Mouse (Mus musculus) CH12.LX (cell line): ENCODE measurements around the gene Rnaset2b. TPM values are rescaled to one million over a fixed set of nuclear protein-coding genes. Genes with fewer than 3 reads are reported as not detected.
"Not testable (repeated sequence)": the region's sequence is repeated elsewhere in the genome, so short reads cannot be mapped to it uniquely, and the experiment has no call there.

Source experiments
- DNase-seq: peaks from one replicate; pipeline ENCODE4 v3.0.0-alpha.2; 2013; ENCODE audit errors: extremely low read depth
- H3K27ac ChIP-seq: 2 replicates; pipeline ENCODE4 v1.5.1; 2012; ENCODE audit warnings: low read depth, mild to moderate bottlenecking, control low read depth, moderate library complexity; ENCODE audit not compliant: insufficient read depth
- H3K27me3 ChIP-seq: replicated peaks from 2 replicates; pipeline ENCODE3; 2012; ENCODE audit warnings: inconsistent platforms
- H3K36me3 ChIP-seq, 2 experiments: replicated peaks in 1 of 2; 2 replicates each; pipeline versions ENCODE3 to v1.6.1; 2012; ENCODE audit warnings: inconsistent platforms in 1 of 2, low read length in 1 of 2, mild to moderate bottlenecking in 1 of 2, mixed read lengths in 1 of 2, moderate library complexity in 1 of 2; ENCODE audit not compliant: control insufficient read depth in 1 of 2, insufficient read depth in 1 of 2
- H3K4me1 ChIP-seq, 2 experiments: 2 replicates each; pipeline ENCODE4 v1.6.1; 2012; ENCODE audit warnings: inconsistent platforms in 1 of 2, moderate library complexity in 1 of 2; ENCODE audit not compliant: insufficient read depth in 2 of 2, control insufficient read depth in 1 of 2
- H3K4me2 ChIP-seq: 2 replicates; pipeline ENCODE4 v1.6.1; 2012; ENCODE audit warnings: low read depth, mild to moderate bottlenecking, control low read depth; ENCODE audit not compliant: poor library complexity, insufficient read depth, severe bottlenecking
- H3K4me3 ChIP-seq, 3 experiments: fragments of 150-350 bp in 1 of 3; sonication (generic) in 1 of 3; replicated peaks in 1 of 3; 2 replicates each; pipeline versions ENCODE3 to v1.5.1; 2011 to 2012; ENCODE audit warnings: low read depth in 2 of 3, low read length in 2 of 3, mild to moderate bottlenecking in 2 of 3, moderate library complexity in 2 of 3, control low read depth in 1 of 3, improper control_type of control experiment in 1 of 3, inconsistent platforms in 1 of 3, mixed read lengths in 1 of 3; ENCODE audit not compliant: poor library complexity in 1 of 3
- H3K79me2 ChIP-seq: replicated peaks from 2 replicates; pipeline ENCODE4 v1.6.1; 2012; ENCODE audit warnings: mild to moderate bottlenecking, moderate library complexity; ENCODE audit not compliant: control insufficient read depth, poor library complexity, insufficient read depth, severe bottlenecking; ENCODE audit errors: extremely low read depth
- H3K9ac ChIP-seq: 2 replicates; pipeline ENCODE4 v1.6.1; 2012; ENCODE audit warnings: low read depth, mild to moderate bottlenecking, control low read depth, moderate library complexity; ENCODE audit not compliant: insufficient read depth
- H3K9me3 ChIP-seq: replicated peaks from 2 replicates; pipeline ENCODE3; 2012; ENCODE audit warnings: low read length, inconsistent platforms, mixed read lengths
- MXI1 ChIP-seq: IDR thresholded peaks from 2 replicates; pipeline ENCODE4 v1.6.1; 2011; ENCODE audit warnings: mild to moderate bottlenecking, low read depth, low read length, improper control_type of control experiment
- NELFE ChIP-seq: IDR thresholded peaks from 2 replicates; pipeline ENCODE4 v1.6.1; 2011; ENCODE audit warnings: low read depth, low read length, improper control_type of control experiment
- POLR2A ChIP-seq: IDR thresholded peaks from 2 replicates; pipeline ENCODE4 v1.6.1; 2011; ENCODE audit warnings: low read depth, mild to moderate bottlenecking, improper control_type of control experiment, low read length
- TCF12 ChIP-seq: IDR thresholded peaks from 2 replicates; pipeline ENCODE4 v1.6.1; 2014; ENCODE audit warnings: low read depth, mild to moderate bottlenecking, inconsistent platforms, low read length, improper control_type of control experiment
- dilution Hi-C: fragments of 300-500 bp; cut with MboI; formaldehyde crosslinking; loops from 2 replicates; pipeline ENCODE4 v1.14.3; 2020; ENCODE audit warnings: low sequenced_read_pairs; ENCODE audit not compliant: extremely low pct_unique_long_range_greater_than_20kb, extremely low pct_ligation_motif_present
- in situ Hi-C: fragments of 300-500 bp; cut with MboI; formaldehyde crosslinking; loops from 3 replicates; pipeline ENCODE4 v1.14.3; 2019; ENCODE audit warnings: low sequenced_read_pairs, low pct_ligation_motif_present, low pct_unique_long_range_greater_than_20kb, mixed read lengths
- polyA plus RNA-seq: library from polyadenylated mRNA; unstranded; fragments of >175 nt; gene quantifications from 2 replicates; pipeline ENCODE4 v1.2.1, GENCODE M21; 2012; ENCODE audit warnings: low read depth; ENCODE audit not compliant: insufficient read length
- total RNA-seq, 2 experiments: library from RNA; depleted of rRNA; stranded (reverse); fragments of 300-350 nt in 1 of 2; fragments of >200 nt in 1 of 2; gene quantifications; 2 replicates each; pipeline ENCODE4 v1.2.3; 2012 to 2014

Gene Rnaset2b
- total and polyA plus RNA-seq, 3 experiments, result 124 to 234 (median 178) TPM

DNA sequence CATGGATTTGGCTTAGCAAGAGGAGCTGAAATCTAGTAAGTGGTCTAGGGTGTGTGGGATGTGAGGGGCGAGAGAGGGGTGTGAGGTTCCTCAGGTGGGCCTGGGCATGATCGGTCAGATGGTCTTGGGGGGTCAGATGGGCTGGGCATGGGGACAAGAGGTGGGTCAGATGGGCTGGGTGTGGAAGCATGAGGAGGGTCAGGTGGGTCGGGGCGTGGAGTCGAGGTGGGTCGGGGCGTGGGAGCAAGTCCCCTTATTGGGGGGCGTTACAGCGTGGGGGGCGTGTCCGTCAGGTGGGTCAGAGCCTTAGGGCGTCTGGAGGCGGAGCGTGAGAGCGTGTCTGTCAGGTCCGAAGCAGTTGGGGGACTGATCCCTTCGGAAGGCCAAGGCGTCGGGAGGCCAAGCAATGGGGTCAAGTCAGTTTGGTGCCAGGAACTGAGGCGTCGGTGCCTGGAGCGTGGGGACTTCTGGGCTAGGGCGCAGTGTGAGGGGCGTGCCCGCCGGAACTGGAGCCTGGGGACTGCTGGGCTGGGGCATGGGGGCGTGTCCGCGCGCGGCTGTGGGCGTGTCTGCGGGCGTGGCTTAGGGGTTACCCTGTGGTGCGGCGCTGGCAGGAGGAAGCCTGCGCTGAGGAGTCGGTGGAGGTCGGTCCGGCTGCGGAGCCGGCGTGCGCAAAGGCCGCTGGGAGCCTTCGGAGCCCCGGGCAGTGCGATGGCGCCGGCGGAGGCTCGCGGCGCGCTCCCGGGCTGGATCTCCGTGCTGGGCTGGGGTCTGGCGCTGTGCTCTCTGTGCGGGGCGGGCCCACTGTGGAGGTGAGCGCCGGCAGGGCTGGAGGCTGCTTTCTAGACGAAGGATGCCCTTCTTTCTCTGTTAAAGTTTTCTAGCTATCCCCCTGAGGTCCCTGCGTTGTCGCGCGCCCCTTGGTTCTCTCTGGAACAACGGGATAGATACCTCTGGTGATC, 8.1 kb downstream of the Rnaset2b start, which contains the start of gene Gm49721:
TSS of gene Gm49721 (plus strand) at position 618 of the 962 bp plus-strand sequence.
- Histone ChIP-seq H3K27ac (peak within 1 kb of the TSS; percentile 31; the same call in 1 of the 2 replicates), H3K4me3 (peak within 1 kb of the TSS; percentile 32 to 95 (median 63)), H3K9ac (peak within 1 kb of the TSS; percentile 99), H3K4me2 (peak within 1 kb of the TSS; percentile 89)
- TF ChIP-seq NELFE (0 out of 2 replicates have a peak, but pooled peaks have one; percentile 22), TCF12 (peak; percentile 21; the same call in 1 of the 2 replicates), POLR2A (peak; percentile 56; the same call in 1 of the 2 replicates), MXI1 (0 out of 2 replicates have a peak, but pooled peaks have one; percentile 38)
- H3K79me2 ChIP-seq, H3K4me1 ChIP-seq, H3K27me3 ChIP-seq, DNase-seq, dilution Hi-C loops, H3K36me3 ChIP-seq, in situ Hi-C loops, H3K9me3 ChIP-seq: not testable (repeated sequence)

DNA sequence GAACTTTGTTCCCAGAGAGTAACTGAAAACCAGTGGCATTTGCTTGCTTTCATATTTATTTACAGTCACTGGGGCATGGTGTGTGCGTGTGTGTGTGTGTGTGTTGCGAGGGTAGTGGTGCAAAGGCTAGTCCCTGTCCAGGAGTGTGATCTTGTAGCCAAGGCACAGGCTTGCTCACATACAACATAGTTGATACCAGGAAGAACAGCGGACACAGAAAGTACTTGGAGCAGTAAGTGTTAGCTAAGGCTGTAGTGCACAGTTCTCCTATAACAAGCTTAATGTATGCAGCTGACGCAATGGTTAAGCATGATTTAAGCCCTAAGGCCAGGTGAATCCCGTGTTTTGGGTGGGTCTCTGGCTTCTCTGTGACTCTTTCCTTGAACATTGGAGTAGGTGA, 8.9 kb downstream of the Rnaset2b start:
- peak overlapping the region; percentile 89 for H3K4me2 ChIP-seq
- in situ Hi-C loops, H3K27me3 ChIP-seq, DNase-seq, H3K36me3 ChIP-seq, dilution Hi-C loops, H3K4me1 ChIP-seq, H3K79me2 ChIP-seq, H3K9me3 ChIP-seq: not testable (repeated sequence)
- H3K27ac ChIP-seq, result peak overlapping the region; percentile 31; the same call in 1 of the 2 replicates
- H3K9ac ChIP-seq, result peak overlapping the region; percentile 99
- H3K4me3 ChIP-seq, result peak overlapping the region; percentile 32 to 95 (median 63)

DNA sequence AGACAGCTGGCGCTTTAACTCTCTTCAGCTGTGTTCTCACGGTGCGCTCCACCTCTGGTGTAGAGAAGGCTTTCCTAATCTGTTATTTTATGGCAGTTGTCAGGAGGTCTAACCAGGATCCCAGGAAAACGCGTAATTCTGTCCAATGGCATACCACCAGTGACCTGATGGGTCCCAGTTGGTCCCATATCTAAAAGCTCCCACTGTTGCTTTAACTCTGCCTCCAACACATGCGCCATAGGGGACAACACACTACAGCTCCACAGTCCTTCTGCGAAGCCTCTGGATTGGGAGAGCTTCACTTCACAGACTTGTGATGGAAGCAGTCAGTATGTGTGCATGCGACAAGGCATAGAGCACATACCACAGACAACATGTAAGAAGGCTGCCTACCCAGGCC, 9.7 kb downstream of the Rnaset2b start:
- H3K9ac ChIP-seq, H3K4me3 ChIP-seq, H3K36me3 ChIP-seq, H3K79me2 ChIP-seq, H3K9me3 ChIP-seq, H3K27me3 ChIP-seq, dilution Hi-C loops, DNase-seq, H3K27ac ChIP-seq, H3K4me1 ChIP-seq, in situ Hi-C loops: not testable (repeated sequence)
- H3K4me2 ChIP-seq, result peak overlapping the region; percentile 38; the same call in 1 of the 2 replicates

DNA sequence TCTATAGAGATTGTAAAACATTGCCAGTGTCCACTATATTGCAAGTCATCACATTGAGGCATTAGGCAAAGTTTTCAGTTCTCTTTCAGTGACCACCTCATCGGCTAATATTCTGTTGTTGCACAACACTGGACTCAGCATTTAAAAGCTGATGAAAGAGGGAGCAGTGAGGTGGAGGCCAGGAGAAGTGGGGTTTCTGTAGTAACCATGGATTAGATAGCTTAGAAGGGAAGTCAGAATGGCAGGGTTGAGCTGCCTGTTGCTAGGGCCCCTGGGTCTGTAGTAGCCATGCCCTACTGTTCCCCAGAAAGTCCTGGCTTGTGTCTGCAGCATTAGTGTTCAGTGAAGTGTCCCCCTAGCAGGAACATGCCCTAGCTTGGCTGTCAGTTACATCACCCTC, 15.7 kb downstream of the Rnaset2b start:
- H3K27me3 ChIP-seq, H3K9me3 ChIP-seq, H3K4me3 ChIP-seq, in situ Hi-C loops, H3K36me3 ChIP-seq, H3K79me2 ChIP-seq, DNase-seq, dilution Hi-C loops, H3K4me1 ChIP-seq, H3K9ac ChIP-seq, H3K4me2 ChIP-seq: not testable (repeated sequence)
- H3K27ac ChIP-seq, result peak overlapping the region; percentile 66; the same call in 1 of the 2 replicates

DNA sequence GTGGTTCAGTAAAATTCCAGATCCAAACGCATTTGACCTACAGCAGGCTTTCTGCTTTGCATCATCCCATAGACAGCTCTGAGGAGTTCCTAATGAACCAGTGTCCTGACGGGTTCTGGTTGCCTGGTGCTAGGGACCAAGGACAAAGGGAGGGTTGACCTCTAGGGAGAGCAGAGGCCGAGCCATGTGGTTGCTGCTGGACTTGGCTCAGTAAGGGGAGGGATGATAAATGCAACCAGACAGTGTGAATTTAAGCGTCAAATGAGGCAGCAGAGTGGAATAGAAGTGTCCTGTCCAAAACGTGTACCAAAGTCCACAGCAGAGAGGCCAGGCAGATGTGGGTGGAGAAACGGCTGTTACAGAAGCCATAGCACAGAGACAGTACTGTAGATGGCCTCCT, 25.1 kb downstream of the Rnaset2b start:
- dilution Hi-C loops, DNase-seq, H3K27ac ChIP-seq, H3K4me3 ChIP-seq, H3K9ac ChIP-seq, H3K4me1 ChIP-seq, in situ Hi-C loops, H3K79me2 ChIP-seq, H3K27me3 ChIP-seq, H3K4me2 ChIP-seq, H3K9me3 ChIP-seq: not testable (repeated sequence)
- peaks cover 0 to 15% of the 10 kb centered on the region in 2 experiments for H3K36me3 ChIP-seq
